Mouse (Mus musculus) hindlimb bud, embryonic 11.5 days (tissue): ENCODE results near the gene Thap3.

Experiments
- DNase-seq: peaks from one replicate; pipeline ENCODE4 v3.0.0-alpha.2; 2012; ENCODE audit warnings: low read depth, low spot score; ENCODE audit errors: extremely low spot score

Thap3 gene

DNA sequence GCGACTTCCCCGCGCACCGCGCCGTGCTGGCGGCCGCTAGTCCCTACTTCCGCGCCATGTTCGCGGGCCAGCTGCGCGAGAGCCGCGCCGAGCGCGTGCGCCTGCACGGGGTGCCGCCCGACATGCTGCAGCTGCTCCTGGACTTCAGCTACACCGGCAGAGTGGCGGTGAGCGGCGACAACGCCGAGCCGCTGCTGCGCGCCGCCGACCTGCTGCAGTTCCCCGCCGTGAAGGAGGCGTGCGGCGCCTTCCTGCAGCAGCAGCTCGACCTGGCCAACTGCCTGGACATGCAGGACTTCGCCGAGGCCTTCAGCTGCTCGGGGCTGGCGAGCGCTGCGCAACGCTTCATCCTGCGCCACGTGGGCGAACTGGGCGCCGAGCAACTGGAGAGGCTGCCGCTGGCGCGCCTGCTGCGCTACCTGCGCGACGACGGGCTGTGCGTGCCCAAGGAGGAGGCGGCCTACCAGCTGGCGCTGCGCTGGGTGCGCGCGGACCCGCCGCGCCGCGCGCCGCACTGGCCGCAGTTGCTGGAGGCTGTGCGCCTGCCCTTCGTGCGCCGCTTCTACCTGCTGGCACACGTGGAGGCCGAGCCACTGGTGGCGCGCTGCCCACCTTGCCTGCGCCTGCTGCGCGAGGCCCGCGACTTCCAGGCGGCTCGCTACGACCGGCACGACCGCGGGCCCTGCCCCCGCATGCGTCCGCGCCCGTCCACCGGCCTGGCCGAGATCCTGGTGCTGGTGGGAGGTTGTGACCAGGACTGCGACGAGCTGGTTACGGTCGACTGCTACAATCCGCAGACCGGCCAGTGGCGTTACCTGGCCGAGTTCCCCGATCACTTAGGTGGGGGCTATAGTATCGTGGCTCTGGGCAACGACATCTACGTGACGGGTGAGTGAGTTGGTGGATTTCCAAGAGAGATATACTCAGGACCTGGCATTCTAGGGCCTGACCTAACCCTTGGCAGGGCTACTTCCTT lies 20.6 kb upstream of the Thap3 start:
- no peak for DNase-seq

DNA sequence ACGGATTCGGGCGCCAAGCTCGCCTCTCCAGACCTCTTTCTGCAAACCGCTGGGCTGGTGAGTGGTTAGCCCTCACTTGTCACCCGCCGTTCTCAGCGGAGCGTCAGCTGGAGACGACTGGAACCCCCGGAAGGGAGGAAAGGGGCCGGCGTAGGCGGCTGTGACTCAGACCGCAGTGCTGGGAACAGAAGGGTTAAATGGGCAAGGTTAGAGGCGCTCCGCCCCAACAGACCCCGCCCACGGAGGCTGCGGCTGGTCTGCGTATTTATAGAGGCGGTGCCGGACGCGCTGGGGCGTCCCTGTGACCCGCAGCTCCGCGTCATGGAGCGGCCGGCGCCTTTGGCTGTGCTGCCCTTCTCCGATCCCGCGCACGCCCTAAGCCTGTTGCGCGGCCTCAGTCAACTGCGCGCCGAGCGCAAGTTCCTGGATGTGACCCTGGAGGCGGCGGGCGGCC lies 19.9 kb upstream of the Thap3 start, which contains the start of gene Klhl21:
Klhl21 (plus strand) TSS at position 182 of the 454 bp plus-strand sequence.
- DNase-seq: no peak

- DNase-seq: no peak
Measured at GRCm38 (mm10) chr4:152008148-152008500, 19.3 kb upstream of the Thap3 start.

DNA sequence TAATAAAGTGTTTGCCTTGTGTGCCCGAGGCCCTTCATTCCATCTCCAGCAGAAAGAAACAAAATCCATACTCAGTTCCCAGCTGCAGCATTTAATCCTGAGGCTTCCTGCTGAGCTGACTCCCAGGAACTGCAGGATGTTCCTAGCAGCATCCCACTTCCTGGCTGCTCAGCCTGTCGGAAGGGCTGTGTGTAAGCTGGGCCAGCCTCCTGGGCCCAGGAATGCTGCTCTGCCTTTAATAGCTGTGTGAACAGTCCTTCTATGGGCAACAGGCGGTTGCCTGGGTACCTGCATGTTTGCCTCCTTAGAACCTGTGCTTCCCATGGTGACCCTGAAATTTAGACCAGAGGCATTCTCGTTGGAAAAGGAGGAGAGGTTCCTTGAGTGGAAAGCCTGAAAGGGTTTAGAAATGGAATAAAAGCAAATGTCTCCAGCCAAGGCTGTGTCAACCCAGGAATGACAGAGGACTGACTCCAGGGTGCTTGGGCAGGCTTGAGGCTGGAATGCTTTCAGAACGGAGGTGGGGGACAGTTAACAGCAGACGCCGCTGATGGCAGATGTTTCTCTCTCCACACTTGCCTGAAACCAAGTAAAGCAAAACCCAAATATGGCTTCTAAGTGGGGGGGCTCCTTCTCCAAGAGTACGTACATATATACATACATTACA lies 18.8 kb upstream of the Thap3 start:
- DNase-seq: no peak

GRCm38 (mm10) chr4:152006812-152007211 lies 18.0 kb upstream of the Thap3 start:
- DNase-seq: no peak

GRCm38 (mm10) chr4:152006137-152006536 lies 17.3 kb upstream of the Thap3 start:
- DNase-seq: no peak

DNA sequence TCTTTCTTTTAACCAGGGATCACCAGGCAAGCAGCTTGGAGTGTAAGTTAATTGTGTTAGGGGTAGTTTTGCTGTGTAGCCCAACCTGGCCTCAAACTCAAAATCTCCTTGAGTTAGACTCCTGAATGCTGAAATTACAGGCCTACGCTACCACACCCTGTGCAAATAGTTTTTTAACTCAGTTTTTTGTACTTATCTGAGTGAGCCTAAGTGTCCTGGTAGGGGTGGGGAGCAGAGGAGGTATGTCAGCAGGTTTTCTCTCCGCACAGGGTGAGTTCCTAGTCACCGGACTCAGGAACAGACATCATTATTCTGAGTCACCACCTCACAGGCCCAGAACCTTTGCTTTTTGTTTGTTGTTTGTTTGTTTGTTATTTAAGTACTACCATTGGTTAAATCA lies 13.3 kb upstream of the Thap3 start:
- DNase-seq: no peak

DNA sequence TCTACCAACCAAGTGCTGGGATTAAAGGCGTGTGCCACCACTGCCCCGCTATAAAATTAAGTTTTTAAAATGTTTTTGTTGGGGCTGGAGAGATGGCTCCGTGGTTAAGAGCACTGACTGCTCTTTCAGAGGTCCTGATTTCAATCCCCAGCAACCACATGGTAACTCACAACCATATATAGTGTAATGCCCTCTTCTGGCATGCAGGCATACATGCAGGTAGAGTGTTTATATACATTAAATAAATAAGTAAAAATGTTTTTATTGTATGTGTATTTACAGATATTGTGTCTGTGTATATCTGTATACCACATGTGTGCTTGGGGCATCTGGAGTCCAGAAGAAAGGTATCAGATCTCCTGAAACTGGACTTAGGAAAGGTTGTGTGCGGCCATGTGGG lies 12.5 kb upstream of the Thap3 start:
- no peak for DNase-seq

DNA sequence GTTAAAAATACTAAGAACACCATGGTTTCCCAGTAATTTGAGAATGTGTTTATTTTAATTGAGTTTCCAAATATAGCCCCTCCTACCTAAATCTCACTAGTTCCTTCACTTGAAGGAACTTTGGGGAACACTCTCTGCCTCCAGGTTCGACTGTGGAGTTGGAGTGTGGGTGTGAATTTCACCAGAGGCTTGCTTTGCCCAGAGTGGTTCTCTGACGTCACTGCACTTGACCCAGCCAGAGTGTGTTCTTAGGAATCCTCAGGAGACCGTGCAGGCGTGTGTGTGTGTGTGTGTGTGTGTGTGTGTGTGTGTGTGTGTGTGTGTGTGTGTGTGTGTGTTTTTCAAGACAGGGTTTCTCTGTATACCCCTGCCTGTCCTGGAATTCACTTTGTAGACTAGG lies 12.1 kb upstream of the Thap3 start:
- no peak for DNase-seq

GRCm38 (mm10) chr4:151999481-151999880 lies 10.7 kb upstream of the Thap3 start:
- DNase-seq: no peak

- no peak for DNase-seq
Measured at GRCm38 (mm10) chr4:151997701-151998100, 8.9 kb upstream of the Thap3 start.

DNA sequence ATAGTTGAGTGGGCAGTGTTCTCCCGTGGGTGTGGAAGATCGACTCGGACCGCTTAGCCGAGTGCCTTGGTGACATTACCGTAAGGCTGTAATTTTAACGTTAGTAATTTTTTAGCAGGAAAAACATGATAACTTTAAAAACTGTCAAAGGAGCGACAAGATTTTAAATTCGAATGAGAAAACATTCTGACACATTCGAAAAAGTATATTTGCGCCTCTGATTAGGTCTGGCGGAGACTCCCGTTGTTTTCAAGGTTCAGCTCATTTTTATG lies 8.1 kb upstream of the Thap3 start:
- no peak for DNase-seq

DNA sequence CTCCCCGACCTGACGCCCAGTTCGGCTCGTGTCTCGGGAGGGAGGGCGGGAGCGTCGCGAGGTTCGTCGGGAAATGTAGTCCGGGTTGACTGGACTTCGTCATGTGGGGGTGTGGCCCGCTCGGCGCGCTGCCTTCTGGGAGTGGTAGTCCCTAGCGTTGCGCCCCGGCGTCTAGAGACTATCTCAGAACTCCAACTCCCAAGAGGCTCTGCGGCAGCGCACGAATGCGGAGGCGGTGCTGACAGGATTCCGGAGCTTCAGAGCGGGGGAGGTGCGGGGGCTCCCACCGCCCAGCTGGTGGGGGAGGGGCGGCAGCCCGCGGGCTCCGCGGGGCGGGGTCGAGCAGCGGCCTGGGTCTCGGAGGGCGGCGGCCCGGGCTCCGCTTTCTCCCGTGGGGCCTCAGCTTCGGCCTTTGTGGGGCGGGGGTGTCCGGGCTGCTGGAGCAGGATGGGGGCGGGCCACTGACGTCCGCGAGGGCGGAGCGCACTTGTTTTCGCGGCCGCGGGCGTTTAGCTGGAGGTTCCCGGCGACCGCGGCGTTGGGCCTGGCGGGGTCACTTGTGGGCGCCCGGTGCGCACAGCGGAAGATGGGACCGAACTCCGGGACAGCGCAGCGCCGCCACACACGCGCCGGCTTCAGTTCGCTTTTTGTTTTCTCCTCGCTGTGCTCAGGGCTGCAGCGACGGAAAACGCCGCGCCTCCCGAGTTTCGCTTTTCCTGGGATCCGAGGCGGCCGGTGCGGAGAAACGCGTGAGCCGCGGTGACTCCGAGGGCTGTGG lies 7.6 kb upstream of the Thap3 start, which contains the start of gene Phf13:
Phf13 (minus strand) TSS at position 86 of the 778 bp plus-strand sequence.
- peak; percentile 94 for DNase-seq

GRCm38 (mm10) chr4:151995371-151996172 lies 6.8 kb upstream of the Thap3 start:
- DNase-seq: no peak

DNA sequence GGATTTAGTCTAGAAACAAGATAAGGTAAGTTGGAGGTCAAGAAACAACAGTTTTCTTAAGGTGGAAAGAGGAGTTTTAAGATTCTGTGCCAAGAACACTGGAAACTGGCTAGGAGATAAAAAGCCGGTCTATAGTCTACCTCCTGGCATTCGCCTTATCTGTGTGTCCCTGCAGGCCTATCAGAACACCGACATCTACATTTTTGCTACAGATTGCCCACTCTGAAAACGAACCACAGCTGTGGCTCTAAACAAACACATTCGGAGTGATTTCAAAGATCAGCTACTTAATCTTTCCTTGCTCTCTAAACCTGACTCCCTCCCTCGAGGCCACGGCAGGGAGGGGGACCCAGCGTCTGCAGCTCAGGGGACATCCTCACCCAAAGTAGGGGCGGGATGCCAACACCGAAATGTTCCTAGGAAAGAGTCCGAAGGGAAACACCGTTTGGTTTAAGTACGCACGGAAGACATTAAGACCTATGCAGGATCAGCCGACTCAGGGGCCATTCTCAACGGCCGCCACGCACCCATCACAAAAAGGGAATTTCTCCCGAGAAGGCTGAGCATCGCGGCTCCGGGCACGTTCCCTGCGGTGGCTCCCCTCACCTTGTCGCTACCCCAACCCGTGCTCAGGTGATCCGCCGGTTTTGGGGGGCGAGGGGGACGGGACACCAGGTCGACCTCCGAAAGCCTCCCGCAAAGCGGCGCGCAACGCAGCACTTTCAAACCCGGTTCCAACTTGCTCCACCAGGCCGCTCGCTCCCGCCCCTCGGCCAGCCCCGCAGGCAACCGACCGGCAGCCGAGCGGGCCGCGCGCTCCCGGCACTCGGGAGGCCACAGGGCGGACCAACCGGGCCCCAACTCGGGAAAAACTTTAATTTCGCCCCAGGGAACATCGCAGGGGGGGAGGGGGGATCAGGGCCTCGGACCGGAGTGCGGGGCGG lies 5.7 kb upstream of the Thap3 start:
- no peak for DNase-seq

- no peak for DNase-seq
Measured at GRCm38 (mm10) chr4:151993035-151993434, 4.2 kb upstream of the Thap3 start.

GRCm38 (mm10) chr4:151992091-151992490 lies 3.3 kb upstream of the Thap3 start:
- no peak for DNase-seq

- DNase-seq: no peak
Measured at GRCm38 (mm10) chr4:151989110-151989488, 302 bp upstream of the Thap3 start.

- DNase-seq: no peak
Measured at GRCm38 (mm10) chr4:151988014-151988341, 819 bp downstream of the Thap3 start.

- no peak for DNase-seq
Measured at GRCm38 (mm10) chr4:151986650-151987049, 2.1 kb downstream of the Thap3 start.
